Mouse (Mus musculus) mammary gland, adult 2 months (tissue): ENCODE data around the gene Olfr1100. TPM values are rescaled to one million over a fixed set of nuclear protein-coding genes. Genes with fewer than 3 reads are reported as not detected.

Experiments
- polyA plus RNA-seq: library from polyadenylated mRNA; depleted of rRNA; stranded (reverse); fragments of >200 nt; gene quantifications from 2 replicates; pipeline ENCODE4 v1.2.3, GENCODE M21; 2012; ENCODE audit warnings: low replicate concordance; rRNA removed

The Olfr1100 gene
- polyA plus RNA-seq = not detected in 2 replicates

DNA sequence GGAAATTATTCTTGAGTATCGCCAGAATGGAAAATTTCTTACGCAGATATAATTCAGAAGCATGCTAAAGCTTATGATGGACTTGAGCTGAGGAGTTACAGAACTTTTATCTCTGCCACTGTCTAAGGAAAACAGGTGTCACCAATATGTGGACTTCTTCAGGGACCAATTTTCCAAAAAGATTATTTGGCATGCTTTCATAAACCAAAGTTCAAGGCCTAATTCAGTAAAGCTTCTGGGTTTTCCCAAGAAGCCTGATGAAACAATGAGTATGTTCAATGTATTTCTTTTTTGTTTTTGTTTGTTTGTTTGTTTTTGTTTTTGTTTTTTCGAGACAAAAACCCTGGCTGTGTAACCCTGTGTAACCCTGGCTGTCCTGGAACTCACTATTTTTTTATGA lies at the start of gene Olfr1100:
Olfr1100 (minus strand) TSS at position 101 of the 400 bp plus-strand sequence.

DNA sequence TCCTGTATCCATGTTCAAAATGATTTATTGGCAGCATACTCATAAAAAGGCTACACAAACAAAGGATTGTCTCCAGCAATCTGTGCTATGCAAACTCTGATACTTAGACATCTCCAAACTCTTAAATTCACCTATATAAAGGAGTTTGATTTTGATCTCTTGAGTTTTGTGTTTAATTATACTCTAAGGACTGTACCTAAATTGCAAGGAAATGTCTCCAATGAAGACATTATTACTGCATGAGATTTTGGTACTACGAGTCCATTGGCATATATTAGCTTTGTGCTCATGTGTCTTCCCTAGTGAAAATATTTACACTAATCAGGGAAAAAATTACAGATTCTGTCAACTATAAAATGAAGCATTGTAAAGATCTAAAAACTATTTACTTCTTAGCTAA lies 47.2 kb upstream of the Olfr1100 start, which contains the start of gene Olfr1104:
Olfr1104 (minus strand) TSS at position 101 of the 400 bp plus-strand sequence.

DNA sequence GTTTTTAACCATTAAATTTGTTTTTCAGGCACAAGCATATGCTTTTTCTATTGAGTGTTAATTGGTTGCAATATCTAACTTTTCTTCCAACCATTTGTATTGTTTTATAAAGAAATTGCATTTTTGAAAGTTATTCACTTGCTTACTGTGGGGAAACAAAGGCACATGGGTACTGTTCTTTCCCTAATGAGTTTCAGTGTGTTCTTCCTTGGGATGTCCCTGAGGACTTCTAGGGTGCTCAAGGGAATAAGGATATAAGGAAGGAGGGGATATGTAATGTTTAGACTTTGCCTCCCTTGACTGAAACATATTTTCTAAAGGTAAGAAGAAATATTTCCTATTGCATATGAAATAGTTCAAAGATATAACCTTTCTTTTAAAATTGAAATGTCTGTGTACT lies 18.3 kb upstream of the Olfr1100 start, which contains the start of gene Olfr1102:
Olfr1102 (plus strand) TSS at position 301 of the 400 bp plus-strand sequence.

DNA sequence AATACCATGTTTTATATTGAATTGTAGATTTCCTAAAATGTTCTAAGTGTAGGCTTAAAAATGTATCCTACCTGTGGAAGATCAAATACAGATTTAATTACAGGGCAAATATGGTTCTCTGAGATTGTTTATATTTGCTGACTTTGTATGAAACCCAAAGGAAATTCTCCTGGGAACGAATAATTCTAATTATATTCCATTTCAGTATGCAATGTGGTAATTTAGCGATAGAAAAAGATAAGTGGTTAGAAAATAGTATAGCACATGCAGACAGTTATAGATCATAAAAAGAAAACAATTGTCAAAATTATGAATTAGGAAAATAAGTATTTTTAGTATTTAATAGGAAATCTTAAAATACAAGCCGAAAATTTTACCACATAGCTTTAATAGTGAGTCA lies 11.4 kb upstream of the Olfr1100 start, which contains the start of gene Olfr1101:
Olfr1101 (minus strand) TSS at position 101 of the 400 bp plus-strand sequence.

DNA sequence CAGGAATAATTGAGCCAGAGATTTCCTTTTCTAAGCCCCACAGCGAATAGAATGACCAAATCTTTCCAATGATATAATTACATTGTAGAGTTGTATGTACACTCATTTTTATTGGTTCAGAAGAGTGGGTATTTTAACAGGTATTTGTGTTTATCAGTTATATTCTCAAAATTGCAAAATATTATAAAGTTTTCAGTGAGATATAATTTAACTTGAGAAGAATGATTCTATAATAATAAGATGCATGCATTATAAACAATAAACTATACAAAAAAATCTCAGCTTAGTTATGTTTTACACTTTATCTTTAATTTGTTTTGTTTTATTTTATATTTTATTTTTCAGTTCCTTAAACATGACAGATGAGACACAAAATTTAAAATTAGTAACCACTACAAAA lies 19.2 kb downstream of the Olfr1100 start, which contains the start of gene Olfr1099:
Olfr1099 (minus strand) TSS at position 101 of the 400 bp plus-strand sequence.

Other genes with a start within 250 kb of the Olfr1100 start
- gene Olfr1089, start 246.3 kb downstream of the Olfr1100 start, polyA plus RNA-seq = not detected in 2 replicates
- gene Olfr1090, start 221.0 kb downstream of the Olfr1100 start, polyA plus RNA-seq = not detected in 2 replicates
- gene Olfr1093, start 197.5 kb downstream of the Olfr1100 start, polyA plus RNA-seq = not detected in 2 replicates
- not detected in 2 replicates for gene Olfr141, start 169.9 kb downstream of the Olfr1100 start, polyA plus RNA-seq
- gene Olfr1094, start 155.3 kb downstream of the Olfr1100 start, polyA plus RNA-seq = not detected in 2 replicates
- gene Olfr1095, start 128.3 kb downstream of the Olfr1100 start, polyA plus RNA-seq = not detected in 2 replicates
- gene Gm13723, start 105.2 kb downstream of the Olfr1100 start, polyA plus RNA-seq = not detected in 2 replicates
- not detected in 2 replicates for gene Olfr1097, start 87.7 kb downstream of the Olfr1100 start, polyA plus RNA-seq
- gene Olfr1098, start 55.4 kb downstream of the Olfr1100 start, polyA plus RNA-seq = not detected in 2 replicates
- gene Olfr1099, start 19.3 kb downstream of the Olfr1100 start, polyA plus RNA-seq = not detected in 2 replicates
- gene Olfr1101, start 11.3 kb upstream of the Olfr1100 start, polyA plus RNA-seq = not detected in 2 replicates
- not detected in 2 replicates for gene Olfr1102, start 18.4 kb upstream of the Olfr1100 start, polyA plus RNA-seq
- not detected in 2 replicates for gene Olfr1104, start 47.1 kb upstream of the Olfr1100 start, polyA plus RNA-seq
- gene Olfr1105, start 56.6 kb upstream of the Olfr1100 start, polyA plus RNA-seq = not detected in 2 replicates
- gene Olfr1106, start 72.3 kb upstream of the Olfr1100 start, polyA plus RNA-seq = not detected in 2 replicates
- gene Olfr1107, start 95.9 kb upstream of the Olfr1100 start, polyA plus RNA-seq = not detected in 2 replicates
- gene Olfr1109, start 116.1 kb upstream of the Olfr1100 start, polyA plus RNA-seq = not detected in 2 replicates
- gene Olfr259, start 134.6 kb upstream of the Olfr1100 start, polyA plus RNA-seq = not detected in 2 replicates
- gene Olfr1110, start 160.3 kb upstream of the Olfr1100 start, polyA plus RNA-seq = not detected in 2 replicates
- not detected in 2 replicates for gene Olfr1111, start 172.7 kb upstream of the Olfr1100 start, polyA plus RNA-seq
- not detected in 2 replicates for gene Olfr1112, start 207.8 kb upstream of the Olfr1100 start, polyA plus RNA-seq
- gene Olfr1113, start 229.0 kb upstream of the Olfr1100 start, polyA plus RNA-seq = not detected in 2 replicates